Mouse (Mus musculus) liver, embryonic 14.5 days (tissue): ENCODE data around the gene Vps72. TPM values are rescaled to one million over a fixed set of nuclear protein-coding genes. Genes with fewer than 3 reads are reported as not detected.

Experiments
- ATAC-seq: fragments of 200-750 bp; cut with Nextera tagmentation; 2 replicates; pipeline ENCODE4 v1.8.0; 2017; ENCODE audit warnings: moderate number of reproducible peaks, mild to moderate bottlenecking, moderate library complexity; ENCODE audit not compliant: insufficient read depth
- DNase-seq, 3 experiments: peaks; one replicate each; pipeline ENCODE4 v3.0.0-alpha.2; 2012 to 2013; ENCODE audit warnings: low read depth in 3 of 3, low spot score in 3 of 3
- H3K27ac ChIP-seq: fragments of 300-500 bp; sonication (generic); 2 replicates; pipeline ENCODE4 v1.5.1; 2014; ENCODE audit warnings: moderate library complexity, mild to moderate bottlenecking, control low read depth, inconsistent platforms
- H3K27me3 ChIP-seq: fragments of 300-500 bp; sonication (generic); 2 replicates; pipeline ENCODE4 v1.6.1; 2014; ENCODE audit warnings: mild to moderate bottlenecking, low read length, moderate library complexity; ENCODE audit not compliant: control insufficient read depth, insufficient read depth
- H3K36me3 ChIP-seq: fragments of 300-500 bp; sonication (generic); replicated peaks from 2 replicates; pipeline ENCODE4 v1.6.1; 2014; ENCODE audit warnings: low read depth; ENCODE audit not compliant: control insufficient read depth, insufficient read depth
- H3K4me1 ChIP-seq, 2 experiments: fragments of 200-500 bp in 1 of 2; fragments of 300-500 bp in 1 of 2; sonication (generic) in 1 of 2; replicated peaks; 2 replicates each; pipeline ENCODE4 v1.6.1; 2012 to 2014; ENCODE audit warnings: antibody characterized with exemption in 1 of 2, inconsistent platforms in 1 of 2, low read length in 1 of 2; ENCODE audit not compliant: control insufficient read depth in 2 of 2, insufficient read depth in 2 of 2
- H3K4me2 ChIP-seq: fragments of 300-500 bp; sonication (generic); 2 replicates; pipeline ENCODE4 v1.6.1; 2014; ENCODE audit warnings: low read depth, mild to moderate bottlenecking, control low read depth, moderate library complexity
- H3K4me3 ChIP-seq, 2 experiments: fragments of 200-500 bp in 1 of 2; fragments of 300-500 bp in 1 of 2; sonication (generic) in 1 of 2; 2 replicates each; pipeline ENCODE4 v1.5.1; 2012 to 2014; ENCODE audit warnings: low read depth in 2 of 2, low read length in 2 of 2, mild to moderate bottlenecking in 2 of 2, control low read depth in 1 of 2, inconsistent platforms in 1 of 2, moderate library complexity in 1 of 2; ENCODE audit not compliant: insufficient read depth in 1 of 2
- H3K9ac ChIP-seq: fragments of 300-500 bp; sonication (generic); replicated peaks from 2 replicates; pipeline ENCODE4 v1.6.1; 2014; ENCODE audit warnings: mild to moderate bottlenecking, control low read depth, moderate library complexity
- H3K9me3 ChIP-seq: fragments of 300-500 bp; sonication (generic); 2 replicates; pipeline ENCODE4 v1.6.1; 2016; ENCODE audit warnings: low read length, mixed read lengths; ENCODE audit not compliant: control insufficient read depth
- CTCF ChIP-seq: IDR thresholded peaks from 2 replicates; pipeline ENCODE4 v1.5.1; 2016; ENCODE audit warnings: antibody characterized with exemption, low read depth, control low read depth
- EP300 ChIP-seq: IDR thresholded peaks from 2 replicates; pipeline ENCODE4 v1.6.1; 2016; ENCODE audit warnings: antibody characterized with exemption, low read depth
- WGBS: fragments of 180-500 bp; shearing (Covaris S2); extraction: QIAGEN DNeasy Blood & Tissue Kit; methylation state at CpG from one replicate; pipeline ENCODE4 v1.1.7; 2014; ENCODE audit not compliant: insufficient replicate concordance; 5-methylcytosine and 5-hydroxymethylcytosine counted together
- polyA plus RNA-seq, 2 experiments: library from polyadenylated mRNA; depleted of rRNA in 1 of 2; stranded (reverse) in 1 of 2; unstranded in 1 of 2; fragments of >200 nt; fragmentation: Nextera tagmentation in 1 of 2; extraction: Ambion mirVana in 1 of 2; gene quantifications; 2 replicates each; pipeline versions ENCODE4 v1.2.1 to v1.2.3; 2012 to 2014

Gene Vps72
- polyA plus RNA-seq (2012; rRNA removed) (19.7 and 23.4 TPM in 2 replicates), polyA plus RNA-seq (2014; fragmentation: Nextera tagmentation; extraction: Ambion mirVana) (29.6 and 31.4 TPM in 2 replicates)

DNA sequence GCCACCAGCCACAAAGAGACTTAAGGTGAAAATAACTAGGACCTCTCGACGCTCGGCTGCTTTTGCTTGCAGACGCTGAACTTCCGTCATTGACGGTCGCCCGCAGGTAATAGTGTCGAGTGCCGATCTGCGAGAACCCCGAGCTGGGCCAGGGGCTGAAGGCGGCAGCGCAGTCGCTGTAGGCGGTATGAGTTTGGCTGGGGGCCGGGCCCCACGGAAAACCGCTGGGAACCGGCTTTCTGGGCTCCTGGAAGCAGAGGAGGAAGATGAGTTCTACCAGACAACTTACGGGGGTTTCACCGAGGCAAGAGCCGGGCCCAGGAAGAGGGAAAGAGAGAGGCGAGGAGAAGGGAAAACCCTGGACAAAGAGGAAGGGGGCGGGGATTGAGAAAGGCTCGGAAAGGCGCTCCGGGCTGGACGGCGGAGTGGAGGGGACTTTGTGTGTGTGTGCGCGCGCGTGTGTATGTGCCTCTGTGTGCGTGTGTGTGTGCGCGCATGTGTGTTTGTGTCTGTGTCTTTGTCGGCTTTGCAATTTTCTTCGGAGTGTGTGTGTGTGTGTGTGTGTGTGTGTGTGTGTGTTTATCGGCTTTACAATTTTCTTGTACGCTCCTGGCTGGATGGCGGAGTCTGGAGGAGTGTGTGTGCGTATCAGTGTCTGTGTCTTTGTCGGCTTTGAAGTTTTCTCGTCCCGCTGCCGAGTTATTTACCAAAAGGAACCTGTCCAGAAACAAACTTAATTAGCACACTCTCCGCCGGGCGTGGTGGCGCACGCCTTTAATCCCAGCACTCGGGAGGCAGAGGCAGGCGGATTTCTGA lies at the start of gene Vps72:
Gene Vps72 (plus strand): TSS at position 112 of the 816 bp plus-strand sequence.
- ATAC-seq (peak; percentile 65), DNase-seq (peak; percentile 65 to 76 (median 73))
- H3K4me3 ChIP-seq = peak within 1 kb of the TSS; percentile 94 to 97
- under 1% methylated on average over 54 of the region's 54 CpGs for WGBS
- no peaks in the 10 kb centered on the region for H3K27me3 ChIP-seq
- H3K36me3 ChIP-seq = no peaks in the 10 kb centered on the region; the same call in 1 of the 2 replicates
- no peaks in the 10 kb centered on the region for H3K9me3 ChIP-seq
- peak within 1 kb of the TSS; percentile 88 for H3K27ac ChIP-seq
- TF ChIP-seq CTCF (no peak), EP300 (no peak)
- peak within 1 kb of the TSS; percentile 67 for H3K4me2 ChIP-seq
- H3K9ac ChIP-seq = peak within 1 kb of the TSS; percentile 88
- peaks cover 4 to 17% of the 10 kb centered on the region in 2 experiments; a peak in 3 of 4 replicates for H3K4me1 ChIP-seq

DNA sequence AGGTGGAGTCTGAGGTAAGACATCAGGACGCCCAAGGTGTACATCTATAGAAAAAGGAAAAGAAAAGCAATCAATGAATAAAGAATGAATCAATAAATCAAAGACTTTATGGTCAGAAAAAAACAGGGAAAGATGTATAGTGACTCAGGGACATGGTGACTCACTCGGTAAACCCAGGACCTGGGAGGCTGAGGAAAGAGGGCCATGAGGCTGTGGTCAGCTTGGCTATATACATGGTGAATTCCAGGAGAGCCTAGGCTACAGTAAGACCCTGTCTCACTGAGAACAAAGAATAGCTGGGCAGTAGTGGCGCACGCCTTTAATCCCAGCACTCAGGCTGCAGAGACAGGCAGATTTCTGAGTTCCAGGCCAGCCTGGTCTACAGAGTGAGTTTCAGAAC lies 47.1 kb upstream of the Vps72 start:
- Histone ChIP-seq H3K4me3 (no peak overlapping the region), H3K4me1 (no peaks in the 10 kb centered on the region), H3K36me3 (peaks cover 84% of the 10 kb centered on the region), H3K9me3 (no peaks in the 10 kb centered on the region), H3K27ac (no peak overlapping the region), H3K4me2 (no peak overlapping the region), H3K27me3 (no peaks in the 10 kb centered on the region), H3K9ac (no peak overlapping the region)
- TF ChIP-seq CTCF (no peak), EP300 (no peak)
- DNase-seq (no peak), ATAC-seq (no peak)
- 88% methylated on average over 4 of the region's 4 CpGs for WGBS

DNA sequence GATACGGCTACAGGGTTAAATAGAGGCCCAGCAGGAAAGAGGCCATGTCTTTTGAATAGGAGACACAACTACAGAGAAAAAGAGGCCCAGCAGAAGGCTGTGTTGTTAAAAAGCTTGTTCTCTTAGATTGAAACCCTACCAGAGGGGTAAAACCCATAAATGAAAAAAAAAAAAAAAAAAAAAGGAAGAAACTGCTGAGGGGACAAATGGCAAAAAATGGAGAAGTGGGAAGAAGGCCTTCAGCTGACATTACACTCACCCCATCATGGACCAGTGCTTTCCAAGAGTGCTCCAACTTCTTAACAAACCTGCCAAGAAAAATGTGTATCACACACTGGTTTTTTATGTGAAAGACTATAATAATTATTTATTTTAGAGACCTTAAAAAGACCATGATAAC lies 45.3 kb upstream of the Vps72 start:
- H3K36me3 ChIP-seq = peaks cover 83% of the 10 kb centered on the region
- no peaks in the 10 kb centered on the region for H3K9me3 ChIP-seq
- H3K27ac ChIP-seq = no peak overlapping the region
- H3K9ac ChIP-seq = no peak overlapping the region
- H3K4me2 ChIP-seq = no peak overlapping the region
- ATAC-seq (no peak), DNase-seq (no peak)
- no peaks in the 10 kb centered on the region for H3K27me3 ChIP-seq
- no peaks in the 10 kb centered on the region for H3K4me1 ChIP-seq
- 91% methylated on average over 1 of the region's 1 CpGs for WGBS
- TF ChIP-seq EP300 (no peak), CTCF (no peak)
- H3K4me3 ChIP-seq = no peak overlapping the region

DNA sequence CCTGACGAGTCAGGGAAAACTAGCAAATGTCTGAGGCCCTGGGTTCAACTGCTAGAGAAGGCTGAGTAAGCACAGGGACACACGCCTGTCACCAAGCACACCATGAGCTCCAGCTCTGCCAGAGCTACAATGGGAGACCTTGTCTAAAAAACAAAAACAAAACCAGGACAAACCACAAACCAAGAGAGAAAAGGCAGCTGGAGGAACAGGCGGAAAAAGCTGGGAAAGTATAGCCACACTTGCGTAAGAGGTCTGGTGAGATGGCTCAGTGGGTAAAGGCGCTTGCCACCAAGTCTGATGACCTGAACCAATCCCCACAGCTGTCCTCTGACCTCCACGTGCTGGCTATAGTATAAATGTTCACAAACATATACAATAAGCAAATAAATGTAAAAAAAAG lies 44.7 kb upstream of the Vps72 start:
- Histone ChIP-seq H3K4me2 (no peak overlapping the region), H3K36me3 (peaks cover 83% of the 10 kb centered on the region), H3K27me3 (no peaks in the 10 kb centered on the region), H3K27ac (no peak overlapping the region), H3K4me3 (no peak overlapping the region), H3K9ac (no peak overlapping the region), H3K4me1 (no peaks in the 10 kb centered on the region), H3K9me3 (no peaks in the 10 kb centered on the region)
- WGBS = 81% methylated on average over 6 of the region's 6 CpGs
- TF ChIP-seq CTCF (no peak), EP300 (no peak)
- DNase-seq (no peak), ATAC-seq (no peak)

DNA sequence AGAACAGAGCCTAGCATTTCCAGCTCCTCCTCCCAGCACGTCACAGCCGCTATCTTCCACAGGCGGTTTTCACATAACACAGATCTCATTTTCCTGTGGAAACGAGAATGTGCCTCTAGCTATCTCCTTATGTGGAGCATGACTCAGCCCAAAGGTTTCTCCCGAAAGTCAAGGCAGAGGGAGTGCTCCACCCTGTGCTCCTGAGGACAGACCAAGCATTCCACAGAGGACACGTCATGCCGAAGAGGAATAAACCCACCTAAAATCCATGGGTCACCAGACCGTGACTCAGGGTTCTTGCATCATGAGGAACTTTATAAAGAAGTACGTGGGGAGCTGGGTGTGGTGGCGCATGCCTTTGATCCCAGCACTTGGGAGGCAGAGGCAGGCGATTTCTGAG lies 44.3 kb upstream of the Vps72 start:
- H3K27me3 ChIP-seq = no peaks in the 10 kb centered on the region
- no peak overlapping the region for H3K9ac ChIP-seq
- no peaks in the 10 kb centered on the region for H3K4me1 ChIP-seq
- TF ChIP-seq EP300 (no peak), CTCF (no peak)
- no peak for ATAC-seq
- H3K9me3 ChIP-seq = no peaks in the 10 kb centered on the region
- no peak overlapping the region for H3K4me3 ChIP-seq
- H3K36me3 ChIP-seq = peaks cover 83% of the 10 kb centered on the region
- DNase-seq = no peak
- no peak overlapping the region for H3K4me2 ChIP-seq
- 81% methylated on average over 11 of the region's 11 CpGs for WGBS
- H3K27ac ChIP-seq = no peak overlapping the region
